Mouse (Mus musculus) embryonic fibroblast, embryonic 13.5 days (primary cell): Measurements from ENCODE around the gene Zdhhc14.

Source experiments
- CTCF ChIP-seq: IDR thresholded peaks from 2 replicates; pipeline ENCODE4 v1.5.1; 2011; ENCODE audit warnings: mild to moderate bottlenecking, control low read depth, low read length, moderate library complexity, borderline replicate concordance; ENCODE audit not compliant: insufficient read depth
- POLR2A ChIP-seq: IDR thresholded peaks from 2 replicates; pipeline ENCODE4 v1.6.1; 2011; ENCODE audit warnings: low read depth, mild to moderate bottlenecking, control low read depth, low read length, moderate library complexity

DNA sequence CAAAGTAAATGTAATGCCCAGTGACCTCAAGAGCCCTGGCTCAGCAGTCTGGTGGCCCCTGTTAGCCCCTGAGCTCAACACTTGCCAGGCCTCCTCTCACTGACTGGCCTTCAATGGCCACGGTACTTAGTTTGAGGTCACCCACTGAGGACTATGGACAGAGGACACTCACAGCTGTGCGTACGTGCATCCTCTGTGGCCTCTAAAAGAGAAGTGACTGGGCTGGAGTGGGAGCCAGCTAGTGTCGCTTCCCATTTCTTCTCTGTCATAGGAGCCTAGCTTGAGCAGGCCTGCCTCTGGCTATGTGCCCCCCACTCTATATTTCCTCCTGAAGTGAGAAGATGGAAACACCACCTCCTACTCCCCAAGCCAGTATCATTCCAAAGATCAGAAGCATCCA is 273.4 kb downstream of the Zdhhc14 start:
- TF ChIP-seq CTCF (no peak), POLR2A (no peak)
